Mouse (Mus musculus): Measurements from ENCODE around the gene Gm7995. TPM values are rescaled to one million over a fixed set of nuclear protein-coding genes. Genes with fewer than 3 reads are reported as not detected.

Gm7995 gene
- polyA plus RNA-seq (2017; shearing (Covaris generic)): not detected

DNA sequence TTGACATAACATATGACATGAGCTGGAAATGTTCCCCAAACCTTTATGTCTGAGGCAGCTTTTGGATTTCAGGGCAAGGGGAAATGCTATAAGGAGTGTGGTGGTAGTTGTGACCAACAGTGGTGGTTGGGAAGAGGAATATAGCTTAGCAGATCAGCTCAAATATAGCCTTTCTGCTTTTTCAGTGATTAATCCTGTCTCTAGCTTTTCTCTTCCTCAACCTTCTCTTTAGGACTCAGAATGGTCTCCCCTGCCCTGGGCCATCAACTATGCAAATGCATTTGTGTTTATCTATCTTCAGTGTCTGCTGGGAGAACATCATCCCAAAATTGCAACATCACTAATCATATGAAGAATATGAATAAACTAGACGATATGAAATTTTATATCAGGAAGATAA, at the start of gene Gm7995:
Gm7995 (plus strand) TSS at position 301 of the 400 bp plus-strand sequence.

DNA sequence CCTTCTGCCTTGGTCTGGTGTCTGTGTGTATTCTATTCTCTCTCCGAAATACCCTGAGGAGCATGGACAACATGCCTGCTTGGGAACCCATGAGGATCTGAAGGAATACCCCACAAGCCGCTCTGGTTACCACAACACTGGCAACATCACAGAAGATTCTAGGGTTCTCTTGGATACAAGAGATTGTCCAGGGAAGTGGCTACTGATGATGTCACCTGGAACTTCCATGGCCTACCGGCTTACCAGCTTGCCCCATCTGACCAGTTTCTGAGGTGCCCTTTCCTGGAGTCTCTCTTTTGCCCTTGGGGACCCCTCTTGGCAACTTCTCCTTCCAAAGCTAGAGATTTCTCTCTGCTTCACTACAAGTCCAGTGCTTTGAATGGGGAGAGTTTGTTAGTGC, 12.8 kb upstream of the Gm7995 start, which contains the start of gene Gm9611:
Gm9611 (minus strand) TSS at position 101 of the 400 bp plus-strand sequence.

Other genes with a start within 250 kb of the Gm7995 start
- gene Gm7951, start 192.8 kb upstream of the Gm7995 start, polyA plus RNA-seq (2017; shearing (Covaris generic)): not detected
- gene Gm17027, start 147.6 kb upstream of the Gm7995 start, polyA plus RNA-seq (2017; shearing (Covaris generic)): not detected
- not detected for gene Gm3573, start 119.4 kb upstream of the Gm7995 start, polyA plus RNA-seq (2017; shearing (Covaris generic))
- gene Gm17026, start 50.2 kb upstream of the Gm7995 start, polyA plus RNA-seq (2017; shearing (Covaris generic)): not detected
- under 1 TPM in 1 of 2 experiments, not detected in 1; 0.21 TPM for gene Gm9611, start 12.9 kb upstream of the Gm7995 start, polyA plus RNA-seq (2017; shearing (Covaris generic))
- not detected for gene Gm8005, start 129.5 kb downstream of the Gm7995 start, polyA plus RNA-seq (2017; shearing (Covaris generic))
- under 1 TPM in 1 of 2 experiments, not detected in 1; 0.11 TPM for gene Gm8011, start 153.7 kb downstream of the Gm7995 start, polyA plus RNA-seq (2017; shearing (Covaris generic))
- gene Gm8020, start 192.1 kb downstream of the Gm7995 start, polyA plus RNA-seq (2017; shearing (Covaris generic)): not detected
- gene Gm8024, start 214.1 kb downstream of the Gm7995 start, polyA plus RNA-seq (2017; shearing (Covaris generic)): not detected